Mouse (Mus musculus): ENCODE measurements around the gene Gm9045. TPM values are rescaled to one million over a fixed set of nuclear protein-coding genes. Genes with fewer than 3 reads are reported as not detected.
A peak's percentile ranks its signal among the peaks of the same experiment; 100 is the strongest.
"Not testable (repeated sequence)": the region's sequence is repeated elsewhere in the genome, so short reads cannot be mapped to it uniquely, and the experiment has no call there.

The Gm9045 gene
- not detected in 2 replicates for polyA plus RNA-seq (2014; fragmentation: Nextera tagmentation; extraction: Ambion mirVana)

GRCm38 (mm10) chr10:118337731-118338130 is at the start of gene Gm9045:
Gm9045 (minus strand) TSS chr10:118337831.
- H3K27me3 ChIP-seq (ENCODE audit: control insufficient read depth, insufficient read depth, low read length); ATAC-seq (ENCODE audit: low read depth); H3K4me2 ChIP-seq (ENCODE audit: low read depth, low read length); H3K4me3 ChIP-seq (ENCODE audit: low read depth, low read length); H3K36me3 ChIP-seq (ENCODE audit: control insufficient read depth, insufficient read depth, low read length); H3K9ac ChIP-seq (replicated peaks; ENCODE audit: low read depth, low read length); H3K9me3 ChIP-seq (ENCODE audit: control insufficient read depth, low read length); H3K4me1 ChIP-seq (ENCODE audit: control insufficient read depth, insufficient read depth, low read length); H3K27ac ChIP-seq (ENCODE audit: low read depth, low read length): not testable (repeated sequence)
- no CpG with 5 or more reads among the region's 14 CpGs for WGBS

GRCm38 (mm10) chr10:118370443-118370842 is 32.8 kb upstream of the Gm9045 start:
- Histone ChIP-seq H3K36me3 (ENCODE audit: control insufficient read depth, insufficient read depth, low read length) (no peaks in the 10 kb centered on the region), H3K27me3 (ENCODE audit: control insufficient read depth, insufficient read depth, low read length) (no peaks in the 10 kb centered on the region), H3K4me1 (ENCODE audit: control insufficient read depth, insufficient read depth, low read length) (no peaks in the 10 kb centered on the region), H3K27ac (ENCODE audit: low read depth, low read length) (no peak overlapping the region), H3K4me2 (ENCODE audit: low read depth, low read length) (peak overlapping the region; percentile 35), H3K4me3 (ENCODE audit: low read depth, low read length) (no peak overlapping the region), H3K9ac (replicated peaks; ENCODE audit: low read depth, low read length) (no peak overlapping the region), H3K9me3 (ENCODE audit: control insufficient read depth, low read length) (no peaks in the 10 kb centered on the region)
- WGBS, result 6% methylated on average over 10 of the region's 10 CpGs
- peak; percentile 96 for ATAC-seq (ENCODE audit: low read depth)

GRCm38 (mm10) chr10:118369518-118369917 is 31.9 kb upstream of the Gm9045 start:
- Histone ChIP-seq H3K27me3 (ENCODE audit: control insufficient read depth, insufficient read depth, low read length) (no peaks in the 10 kb centered on the region), H3K36me3 (ENCODE audit: control insufficient read depth, insufficient read depth, low read length) (no peaks in the 10 kb centered on the region), H3K4me1 (ENCODE audit: control insufficient read depth, insufficient read depth, low read length) (no peaks in the 10 kb centered on the region), H3K4me2 (ENCODE audit: low read depth, low read length) (no peak overlapping the region), H3K4me3 (ENCODE audit: low read depth, low read length) (no peak overlapping the region), H3K9ac (replicated peaks; ENCODE audit: low read depth, low read length) (no peak overlapping the region), H3K27ac (ENCODE audit: low read depth, low read length) (no peak overlapping the region), H3K9me3 (ENCODE audit: control insufficient read depth, low read length) (no peaks in the 10 kb centered on the region)
- no peak for ATAC-seq (ENCODE audit: low read depth)
- 93% methylated on average over 9 of the region's 9 CpGs for WGBS

GRCm38 (mm10) chr10:118354005-118354404 is 16.4 kb upstream of the Gm9045 start, which contains the start of gene Gm9049:
Gm9049 (minus strand) TSS chr10:118354105.
- WGBS, result no CpG with 5 or more reads among the region's 11 CpGs
- H3K36me3 ChIP-seq (ENCODE audit: control insufficient read depth, insufficient read depth, low read length); ATAC-seq (ENCODE audit: low read depth): not testable (repeated sequence)

GRCm38 (mm10) chr10:118348579-118348978 is 10.9 kb upstream of the Gm9045 start, which contains the start of gene Gm9048:
Gm9048 (minus strand) TSS chr10:118348679.
- H3K27me3 ChIP-seq (ENCODE audit: control insufficient read depth, insufficient read depth, low read length); ATAC-seq (ENCODE audit: low read depth); H3K9me3 ChIP-seq (ENCODE audit: control insufficient read depth, low read length); H3K4me3 ChIP-seq (ENCODE audit: low read depth, low read length); H3K36me3 ChIP-seq (ENCODE audit: control insufficient read depth, insufficient read depth, low read length); H3K9ac ChIP-seq (replicated peaks; ENCODE audit: low read depth, low read length); H3K4me2 ChIP-seq (ENCODE audit: low read depth, low read length); H3K4me1 ChIP-seq (ENCODE audit: control insufficient read depth, insufficient read depth, low read length); H3K27ac ChIP-seq (ENCODE audit: low read depth, low read length): not testable (repeated sequence)
- WGBS, result 100% methylated on average over 1 of the region's 14 CpGs

More at GRCm38 (mm10) chr10:118354005-118354404, 16.4 kb upstream of the Gm9045 start, which contains the start of gene Gm9049:
- H3K27ac ChIP-seq (ENCODE audit: low read depth, low read length); H3K4me1 ChIP-seq (ENCODE audit: control insufficient read depth, insufficient read depth, low read length); H3K9ac ChIP-seq (replicated peaks; ENCODE audit: low read depth, low read length); H3K9me3 ChIP-seq (ENCODE audit: control insufficient read depth, low read length); H3K4me2 ChIP-seq (ENCODE audit: low read depth, low read length); H3K4me3 ChIP-seq (ENCODE audit: low read depth, low read length); H3K27me3 ChIP-seq (ENCODE audit: control insufficient read depth, insufficient read depth, low read length): not testable (repeated sequence)

- H3K9ac ChIP-seq (replicated peaks; ENCODE audit: low read depth, low read length); H3K4me1 ChIP-seq (ENCODE audit: control insufficient read depth, insufficient read depth, low read length); H3K36me3 ChIP-seq (ENCODE audit: control insufficient read depth, insufficient read depth, low read length); H3K27ac ChIP-seq (ENCODE audit: low read depth, low read length); H3K4me2 ChIP-seq (ENCODE audit: low read depth, low read length); H3K4me3 ChIP-seq (ENCODE audit: low read depth, low read length); ATAC-seq (ENCODE audit: low read depth); H3K27me3 ChIP-seq (ENCODE audit: control insufficient read depth, insufficient read depth, low read length); H3K9me3 ChIP-seq (ENCODE audit: control insufficient read depth, low read length): not testable (repeated sequence)
- no CpG with 5 or more reads among the region's 14 CpGs for WGBS
These were observed 5.5 kb upstream of the Gm9045 start, which contains the start of gene Gm9046 for GRCm38 (mm10) chr10:118343155-118343554. Gm9046 (minus strand) TSS chr10:118343255.

- ATAC-seq (ENCODE audit: low read depth); H3K27me3 ChIP-seq (ENCODE audit: control insufficient read depth, insufficient read depth, low read length): not testable (repeated sequence)
These were observed 5.3 kb downstream of the Gm9045 start, which contains the start of gene Gm9044 for GRCm38 (mm10) chr10:118332308-118332707. Gm9044 (minus strand) TSS chr10:118332408.

GRCm38 (mm10) chr10:118326869-118327268 is 10.8 kb downstream of the Gm9045 start, which contains the start of gene Gm9040:
Gm9040 (minus strand) TSS chr10:118326969.
- H3K27me3 ChIP-seq (ENCODE audit: control insufficient read depth, insufficient read depth, low read length); H3K9me3 ChIP-seq (ENCODE audit: control insufficient read depth, low read length); H3K4me3 ChIP-seq (ENCODE audit: low read depth, low read length); H3K4me1 ChIP-seq (ENCODE audit: control insufficient read depth, insufficient read depth, low read length); ATAC-seq (ENCODE audit: low read depth); H3K36me3 ChIP-seq (ENCODE audit: control insufficient read depth, insufficient read depth, low read length); H3K9ac ChIP-seq (replicated peaks; ENCODE audit: low read depth, low read length); H3K27ac ChIP-seq (ENCODE audit: low read depth, low read length); H3K4me2 ChIP-seq (ENCODE audit: low read depth, low read length): not testable (repeated sequence)
- WGBS, result no CpG with 5 or more reads among the region's 11 CpGs

More at GRCm38 (mm10) chr10:118332308-118332707, 5.3 kb downstream of the Gm9045 start, which contains the start of gene Gm9044:
- WGBS, result no CpG with 5 or more reads among the region's 14 CpGs
- H3K9ac ChIP-seq (replicated peaks; ENCODE audit: low read depth, low read length); H3K9me3 ChIP-seq (ENCODE audit: control insufficient read depth, low read length); H3K4me3 ChIP-seq (ENCODE audit: low read depth, low read length); H3K36me3 ChIP-seq (ENCODE audit: control insufficient read depth, insufficient read depth, low read length); H3K27ac ChIP-seq (ENCODE audit: low read depth, low read length); H3K4me1 ChIP-seq (ENCODE audit: control insufficient read depth, insufficient read depth, low read length); H3K4me2 ChIP-seq (ENCODE audit: low read depth, low read length): not testable (repeated sequence)

GRCm38 (mm10) chr10:118319024-118319423 is 18.6 kb downstream of the Gm9045 start:
- ATAC-seq (ENCODE audit: low read depth), result no peak
- H3K9me3 ChIP-seq (ENCODE audit: control insufficient read depth, low read length), result no peaks in the 10 kb centered on the region
- no peak overlapping the region for H3K9ac ChIP-seq (replicated peaks; ENCODE audit: low read depth, low read length)
- H3K4me1 ChIP-seq (ENCODE audit: control insufficient read depth, insufficient read depth, low read length), result no peaks in the 10 kb centered on the region
- 88% methylated on average over 8 of the region's 8 CpGs for WGBS
- no peaks in the 10 kb centered on the region for H3K27me3 ChIP-seq (ENCODE audit: control insufficient read depth, insufficient read depth, low read length)
- no peak overlapping the region for H3K27ac ChIP-seq (ENCODE audit: low read depth, low read length)
- H3K4me3 ChIP-seq (ENCODE audit: low read depth, low read length), result no peak overlapping the region
- H3K4me2 ChIP-seq (ENCODE audit: low read depth, low read length), result no peak overlapping the region
- no peaks in the 10 kb centered on the region for H3K36me3 ChIP-seq (ENCODE audit: control insufficient read depth, insufficient read depth, low read length)

Data from neural tube, embryonic 14.5 days (tissue).